ENCODE assay signal across 9 mouse cellular contexts in genomic region chr19:12433033-12433432, GRCm38 (mm10). TPM values are rescaled to one million over a fixed set of nuclear protein-coding genes. Genes with fewer than 3 reads are reported as not detected.
DNase-seq lines count a peak whose midpoint lies in the region; ATAC-seq and TF ChIP-seq lines count a peak whose summit lies in the region.
"Had no signal": no experiment of that assay in that cellular context is flagged by ENCODE, and none has a peak within 500 bp of the region (broad histone marks: within the 10 kb centered on the region; RNA-seq: fewer than 3 reads in every experiment).

No protein-coding gene starts in this region.

- TF ChIP-seq POLR2A in MEL (IDR thresholded peaks at IDR 0.05; ENCODE audit: control insufficient read depth in 1 of 2, insufficient read depth in 1 of 2, low read depth in 1 of 2, low read length in 2 of 2, poor library complexity in 1 of 2), result no peak

- no peaks in the 10 kb centered on the region for H3K79me2 ChIP-seq in MEL (ENCODE audit: control insufficient read depth, insufficient read depth, low read length, poor library complexity)

- H3K4me3 ChIP-seq in MEL (ENCODE audit: control insufficient read depth in 1 of 2, insufficient read depth in 1 of 2, low read depth in 2 of 2, low read length in 2 of 2), result no peak overlapping the region
- no peak overlapping the region for H3K4me3 ChIP-seq in kidney, embryonic 16.5 days (ENCODE audit: low read length)
- H3K4me3 ChIP-seq: limb, embryonic 12.5 days had no signal

- H3K9ac ChIP-seq in MEL (ENCODE audit: control insufficient read depth, low read depth, low read length, poor library complexity, severe bottlenecking), result no peak overlapping the region
- H3K9ac ChIP-seq in kidney, embryonic 16.5 days (replicated peaks; ENCODE audit: low read length), result no peak overlapping the region
- H3K9ac ChIP-seq: limb, embryonic 12.5 days had no signal

- 8% methylated on average over 2 of the region's 2 CpGs for WGBS in kidney, embryonic 16.5 days

- peak; percentile 36 to 72 (median 62); a peak in 5 of 6 replicates for TF ChIP-seq CTCF in MEL (IDR thresholded peaks at IDR 0.05 in 2 of 3, conservative IDR thresholded peaks at IDR 0.05 in 1 of 3; ENCODE audit: control insufficient read depth in 1 of 3, insufficient read depth in 1 of 3, low read depth in 2 of 3, low read length in 3 of 3, poor library complexity in 1 of 3, severe bottlenecking in 1 of 3)

- intact Hi-C loops in left cerebral cortex, postnatal 25 days (cut with DNase I), result loop anchor here (5.0 kb wide), 2 partner anchors 69 to 159 kb away; partner anchors contain the start of gene Dtx4

- TF ChIP-seq RAD21 in MEL (IDR thresholded peaks at IDR 0.05; ENCODE audit: low read depth, low read length), result peak; percentile 80

- H3K27me3 ChIP-seq in MEL (ENCODE audit: control insufficient read depth in 1 of 2, insufficient read depth in 2 of 2, low read length in 2 of 2), result no peaks in the 10 kb centered on the region
- H3K27me3 ChIP-seq in kidney, embryonic 16.5 days (ENCODE audit: insufficient read depth, low read length), result no peaks in the 10 kb centered on the region
- H3K27me3 ChIP-seq: limb, embryonic 12.5 days had no signal

- DNase-seq in left cerebral cortex, postnatal 25 days (ENCODE audit: low spot score in 2 of 2), result peak; percentile 28 to 44
- DNase-seq in left cerebral cortex, adult 8-10 months (ENCODE audit: low spot score in 2 of 2), result no peak
- peak; percentile 44 for DNase-seq in MEL (ENCODE audit: low read depth, low spot score)
- DNase-seq in cerebellum, postnatal 25 days, result peak; percentile 8 to 28
- DNase-seq in heart, adult 9 months (ENCODE audit: low spot score in 2 of 2), result peak; percentile 50 to 68
- DNase-seq in mesoderm, embryonic 11.5 days (ENCODE audit: low read depth, low spot score), result peak; percentile 30
- peak; percentile 49 for DNase-seq in testis, postnatal 10 days (ENCODE audit: low spot score)

- H3K4me2 ChIP-seq in kidney, embryonic 16.5 days (replicated peaks; ENCODE audit: low read depth, low read length), result no peak overlapping the region
- H3K4me2 ChIP-seq: limb, embryonic 12.5 days had no signal

- 0 out of 2 replicates have a peak, but pooled peaks have one; percentile 35 for ATAC-seq in kidney, embryonic 16.5 days (ENCODE audit: low FRiP score, low TSS enrichment)

- no peaks in the 10 kb centered on the region for H3K4me1 ChIP-seq in MEL (ENCODE audit: control insufficient read depth in 1 of 2, insufficient read depth in 2 of 2, low read length in 2 of 2)
- no peaks in the 10 kb centered on the region for H3K4me1 ChIP-seq in kidney, embryonic 16.5 days (ENCODE audit: insufficient read depth, low read length)
- H3K4me1 ChIP-seq: limb, embryonic 12.5 days had no signal

- H3K27ac ChIP-seq in MEL (ENCODE audit: control insufficient read depth, low read depth, low read length), result no peak overlapping the region
- H3K27ac ChIP-seq in kidney, embryonic 16.5 days (ENCODE audit: low read length), result no peak overlapping the region
- H3K27ac ChIP-seq: limb, embryonic 12.5 days had no signal

- H3K9me3 ChIP-seq in MEL (replicated peaks; ENCODE audit: insufficient read depth, low read length), result no peaks in the 10 kb centered on the region
- no peaks in the 10 kb centered on the region for H3K9me3 ChIP-seq in kidney, embryonic 16.5 days (ENCODE audit: low read length)
- H3K9me3 ChIP-seq: limb, embryonic 12.5 days had no signal

- TF ChIP-seq EP300 in MEL (IDR thresholded peaks at IDR 0.05; ENCODE audit: low read depth in 1 of 2, low read length in 2 of 2), result no peak

- H3K36me3 ChIP-seq in MEL (ENCODE audit: control insufficient read depth in 1 of 2, insufficient read depth in 2 of 2, low read length in 2 of 2), result no peaks in the 10 kb centered on the region
- H3K36me3 ChIP-seq in kidney, embryonic 16.5 days (ENCODE audit: insufficient read depth, low read length), result no peaks in the 10 kb centered on the region
- H3K36me3 ChIP-seq: limb, embryonic 12.5 days had no signal

TF ChIP-seq in MEL, 35 proteins besides CTCF, POLR2A, EP300 and RAD21:
- TF ChIP-seq GABPA (IDR thresholded peaks at IDR 0.05; ENCODE audit: low read depth, low read length) (no peak), MAZ (IDR thresholded peaks at IDR 0.05; ENCODE audit: low read depth, low read length) (no peak), SIN3A (IDR thresholded peaks at IDR 0.05; ENCODE audit: low read length) (no peak), JUND (IDR thresholded peaks at IDR 0.05; ENCODE audit: low read depth, low read length) (no peak), ZNF384 (IDR thresholded peaks at IDR 0.05; ENCODE audit: low read depth, low read length) (no peak), ZKSCAN1 (IDR thresholded peaks at IDR 0.05; ENCODE audit: low read depth, low read length) (no peak), MYB (IDR thresholded peaks at IDR 0.05; ENCODE audit: low read depth, low read length) (no peak), SMC3 (IDR thresholded peaks at IDR 0.05; ENCODE audit: low read depth, low read length) (peak; percentile 79), E2F4 (IDR thresholded peaks at IDR 0.05; ENCODE audit: borderline replicate concordance, low read depth, low read length) (no peak), ZMIZ1 (IDR thresholded peaks at IDR 0.05; ENCODE audit: low read depth, low read length) (no peak), USF2 (IDR thresholded peaks at IDR 0.05; ENCODE audit: borderline replicate concordance in 1 of 2, insufficient read depth in 1 of 2, low read depth in 1 of 2, low read length in 2 of 2) (no peak), USF1 (IDR thresholded peaks at IDR 0.05; ENCODE audit: low read depth, low read length) (no peak), ZC3H11A (IDR thresholded peaks at IDR 0.05; ENCODE audit: low read depth, low read length) (peak; percentile 38), BHLHE40 (IDR thresholded peaks at IDR 0.05; ENCODE audit: borderline replicate concordance, low read depth, low read length) (no peak), POLR2AphosphoS5 (IDR thresholded peaks at IDR 0.05; ENCODE audit: borderline replicate concordance, low read depth, low read length) (no peak)

RNA-seq across cellular contexts. Expression of gene Pfpl, which starts 5.3 kb away (rescaled TPM):
- not detected for total RNA-seq in left cerebral cortex, postnatal 25 days (2021)
- total RNA-seq in left cerebral cortex, adult 8-10 months (2022), result under 1 TPM in 1 of 4 experiments, not detected in 3; 0.09 TPM
- total RNA-seq in MEL (2012; rRNA removed), result not detected in 2 replicates
- not detected for polyA plus RNA-seq in MEL (2012; ENCODE audit: insufficient read depth in 1 of 2, insufficient read length in 2 of 2, low read depth in 1 of 2, low replicate concordance in 2 of 2, missing spikeins in 1 of 2)
- not detected in 2 replicates for polyA plus RNA-seq in kidney, embryonic 16.5 days (2015; fragmentation: Nextera tagmentation; extraction: Ambion mirVana)
- polyA plus RNA-seq: limb, embryonic 12.5 days had no signal

RNA-seq across cellular contexts. Expression of gene Olfr1441, which starts 15.8 kb away (rescaled TPM):
- total RNA-seq in left cerebral cortex, postnatal 25 days (2021), result not detected
- total RNA-seq in left cerebral cortex, adult 8-10 months (2022), result not detected
- not detected in 2 replicates for total RNA-seq in MEL (2012; rRNA removed)
- under 1 TPM in 1 of 2 experiments, not detected in 1; 0.03 TPM for polyA plus RNA-seq in MEL (2012; ENCODE audit: insufficient read depth in 1 of 2, insufficient read length in 2 of 2, low read depth in 1 of 2, low replicate concordance in 2 of 2, missing spikeins in 1 of 2)
- polyA plus RNA-seq in kidney, embryonic 16.5 days (2015; fragmentation: Nextera tagmentation; extraction: Ambion mirVana), result not detected in 2 replicates
- polyA plus RNA-seq: limb, embryonic 12.5 days had no signal

RNA-seq across cellular contexts. Expression of gene Mpeg1, which starts 27.5 kb away (rescaled TPM):
- total RNA-seq in left cerebral cortex, postnatal 25 days (2021), result 1 to 10 TPM; 7.6 to 8.7 TPM
- total RNA-seq in left cerebral cortex, adult 8-10 months (2022), result 10 to 100 TPM in 2 of 4 experiments, 1 to 10 TPM in 2; 9.2 to 86.4 (median 32.6) TPM
- not detected in 2 replicates for total RNA-seq in MEL (2012; rRNA removed)
- under 1 TPM in 1 of 2 experiments, not detected in 1; 0.07 TPM for polyA plus RNA-seq in MEL (2012; ENCODE audit: insufficient read depth in 1 of 2, insufficient read length in 2 of 2, low read depth in 1 of 2, low replicate concordance in 2 of 2, missing spikeins in 1 of 2)
- 0.54 and 0.62 TPM in 2 replicates for polyA plus RNA-seq in kidney, embryonic 16.5 days (2015; fragmentation: Nextera tagmentation; extraction: Ambion mirVana)

RNA-seq across cellular contexts. Expression of gene Olfr1440, which starts 46.0 kb away (rescaled TPM):
- not detected for total RNA-seq in left cerebral cortex, postnatal 25 days (2021)
- not detected for total RNA-seq in left cerebral cortex, adult 8-10 months (2022)
- not detected in 2 replicates for total RNA-seq in MEL (2012; rRNA removed)
- under 1 TPM in 1 of 2 experiments, not detected in 1; 0.01 TPM for polyA plus RNA-seq in MEL (2012; ENCODE audit: insufficient read depth in 1 of 2, insufficient read length in 2 of 2, low read depth in 1 of 2, low replicate concordance in 2 of 2, missing spikeins in 1 of 2)
- polyA plus RNA-seq in kidney, embryonic 16.5 days (2015; fragmentation: Nextera tagmentation; extraction: Ambion mirVana), result not detected in 2 replicates
- polyA plus RNA-seq: limb, embryonic 12.5 days had no signal

Comparison
In these comparisons a context has a peak if more than half of its experiments do, and no peak if none do; other contexts are left out.
1. DNase-seq: peak in left cerebral cortex, postnatal 25 days (2 of 2), MEL (single experiment), cerebellum, postnatal 25 days (2 of 2), heart, adult 9 months (2 of 2), mesoderm, embryonic 11.5 days (single experiment) and testis, postnatal 10 days (single experiment); none in left cerebral cortex, adult 8-10 months (0 of 2).